Mouse (Mus musculus) testis, postnatal 14 days (tissue): ENCODE data around the gene Ccdc60.
A peak's percentile ranks its signal among the peaks of the same experiment; 100 is the strongest.
"Not testable (repeated sequence)": the region's sequence is repeated elsewhere in the genome, so short reads cannot be mapped to it uniquely, and the experiment has no call there.

Experiments used
- DNase-seq: peaks from one replicate; pipeline ENCODE4 v3.0.0; 2021; ENCODE audit warnings: low spot score

The Ccdc60 gene

GRCm38 (mm10) chr5:116288849-116289570, at the start of gene Ccdc60:
TSS of gene Ccdc60 (minus strand) at chr5:116288985.
- peak; percentile 53 for DNase-seq

GRCm38 (mm10) chr5:116336191-116336590, 47.4 kb upstream of the Ccdc60 start:
- no peak for DNase-seq

GRCm38 (mm10) chr5:116328911-116329310, 40.1 kb upstream of the Ccdc60 start:
- DNase-seq, result no peak

GRCm38 (mm10) chr5:116323401-116323800, 34.6 kb upstream of the Ccdc60 start:
- DNase-seq, result no peak

GRCm38 (mm10) chr5:116322365-116323027, 33.7 kb upstream of the Ccdc60 start:
- no peak for DNase-seq

GRCm38 (mm10) chr5:116313711-116314110, 24.9 kb upstream of the Ccdc60 start:
- no peak for DNase-seq

GRCm38 (mm10) chr5:116312111-116312737, 23.4 kb upstream of the Ccdc60 start:
- DNase-seq, result no peak

GRCm38 (mm10) chr5:116311636-116312035, 22.9 kb upstream of the Ccdc60 start:
- peak; percentile 11 for DNase-seq

GRCm38 (mm10) chr5:116309383-116309801, 20.6 kb upstream of the Ccdc60 start:
- no peak for DNase-seq

GRCm38 (mm10) chr5:116305557-116305956, 16.8 kb upstream of the Ccdc60 start:
- no peak for DNase-seq

GRCm38 (mm10) chr5:116305146-116305545, 16.4 kb upstream of the Ccdc60 start:
- not testable (repeated sequence) for DNase-seq

- DNase-seq, result no peak
Measured at GRCm38 (mm10) chr5:116300984-116301383, 12.2 kb upstream of the Ccdc60 start.

GRCm38 (mm10) chr5:116293501-116293900, 4.7 kb upstream of the Ccdc60 start:
- no peak for DNase-seq

DNA sequence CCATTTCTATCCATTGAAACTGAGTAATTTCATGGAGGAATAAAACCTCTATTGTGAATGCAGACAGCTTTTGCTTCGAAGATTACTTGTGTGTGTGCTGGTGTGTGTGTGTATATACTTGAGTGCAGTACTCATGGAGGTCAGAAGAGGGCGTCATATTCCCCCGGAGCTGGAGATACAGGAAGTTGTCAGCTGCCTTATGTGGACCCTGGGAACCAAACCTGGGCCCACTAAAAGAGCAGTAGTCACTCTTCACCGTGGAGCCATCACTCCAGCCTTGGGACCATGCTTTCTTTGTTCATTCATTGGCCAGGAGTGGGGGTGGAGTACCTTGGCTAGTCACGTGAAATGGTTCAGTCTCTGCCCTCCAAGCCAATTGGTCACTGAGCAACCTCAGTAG, 1.8 kb upstream of the Ccdc60 start:
- DNase-seq, result no peak

DNA sequence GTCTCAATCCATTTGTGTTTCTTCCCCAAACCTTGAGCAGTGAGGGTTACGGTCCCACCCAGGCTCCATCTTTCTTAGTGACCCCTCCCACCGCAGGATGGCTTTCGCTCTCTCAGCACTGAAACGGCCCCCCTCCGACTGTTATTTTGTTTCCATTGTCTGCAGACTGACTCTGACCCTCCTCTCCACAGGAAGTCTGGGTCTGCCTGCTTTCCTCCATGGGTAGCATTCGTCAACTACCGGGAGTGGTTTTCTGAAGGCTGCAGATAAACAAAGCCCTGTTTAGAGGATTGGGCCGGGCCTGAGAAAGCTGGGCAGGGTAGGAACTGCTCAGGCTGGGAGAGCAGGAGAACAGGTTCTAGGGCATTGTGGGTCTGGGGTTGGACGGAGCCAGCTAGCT, 1.1 kb upstream of the Ccdc60 start:
- DNase-seq, result peak; percentile 23

GRCm38 (mm10) chr5:116288183-116288582, 602 bp downstream of the Ccdc60 start:
- DNase-seq, result no peak

GRCm38 (mm10) chr5:116285532-116286176, 3.1 kb downstream of the Ccdc60 start:
- DNase-seq, result no peak

- no peak for DNase-seq
Measured at GRCm38 (mm10) chr5:116280518-116280917, 8.3 kb downstream of the Ccdc60 start.

- no peak for DNase-seq
Measured at GRCm38 (mm10) chr5:116278436-116278918, 10.3 kb downstream of the Ccdc60 start.

DNA sequence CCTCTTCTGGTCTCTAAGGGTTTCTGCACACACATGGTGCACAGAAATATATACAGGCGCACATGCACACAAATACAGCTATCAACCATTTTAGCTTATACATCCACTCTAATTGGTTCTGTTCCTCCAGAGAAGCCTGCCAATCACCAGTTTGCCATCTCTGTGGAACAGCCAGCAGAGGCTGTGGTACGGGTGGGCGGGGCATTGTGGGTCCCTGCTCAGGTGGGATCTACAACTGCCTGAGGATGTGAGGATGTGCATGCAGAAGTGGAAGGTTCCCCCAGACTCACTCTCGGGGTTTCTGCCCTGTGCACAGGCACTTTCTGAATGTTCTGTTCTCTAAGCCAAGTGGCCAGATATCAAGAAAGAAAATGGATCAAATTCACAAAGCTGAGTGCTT, 10.8 kb downstream of the Ccdc60 start:
- no peak for DNase-seq

DNA sequence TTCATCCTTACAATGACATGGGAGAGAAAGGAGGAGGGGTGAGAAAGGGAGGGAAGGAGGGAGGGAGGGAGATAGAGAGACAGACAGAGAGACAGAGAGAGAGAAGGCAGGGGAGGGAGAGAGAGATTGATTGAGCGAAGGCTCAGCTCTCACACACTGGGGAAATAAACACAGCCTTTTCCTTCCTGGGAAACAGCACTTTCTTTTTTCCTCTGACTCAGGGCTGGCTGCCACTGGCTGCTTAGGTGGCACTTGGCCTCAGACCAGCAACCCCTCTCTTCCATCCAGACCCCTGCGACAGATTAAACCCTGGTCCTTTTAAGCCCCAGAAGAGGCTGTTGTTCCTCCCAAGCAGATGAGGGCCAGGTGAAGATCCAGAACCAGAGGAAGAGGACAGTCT, 14.0 kb downstream of the Ccdc60 start:
- DNase-seq, result no peak

DNA sequence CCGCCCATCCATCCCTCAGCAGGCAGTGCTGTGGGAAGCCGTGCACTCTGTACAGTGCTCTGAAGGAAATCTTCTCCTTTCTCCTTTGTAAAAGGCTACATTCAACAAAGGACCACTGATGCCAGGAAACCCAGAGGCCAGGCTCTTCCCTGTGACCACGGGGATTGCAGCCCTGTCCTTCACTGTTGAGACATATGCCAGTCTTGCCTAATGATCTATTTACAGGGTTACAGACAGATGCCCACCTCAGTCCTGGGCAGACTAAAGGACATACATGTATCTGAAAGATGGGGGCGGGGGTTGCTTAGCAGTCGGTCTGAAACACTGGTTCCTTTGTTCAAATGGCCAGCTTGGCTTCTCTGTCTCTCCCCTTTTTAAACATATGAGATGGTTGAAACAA, 14.4 kb downstream of the Ccdc60 start:
- no peak for DNase-seq
